Mouse (Mus musculus) thymus, postnatal 10 days (tissue): ENCODE data around the gene Pard3.

Experiments used
- DNase-seq, 2 experiments: peaks; one replicate each; pipeline ENCODE4 v3.0.0; 2021; ENCODE audit warnings: low spot score in 2 of 2

The Pard3 gene

DNA sequence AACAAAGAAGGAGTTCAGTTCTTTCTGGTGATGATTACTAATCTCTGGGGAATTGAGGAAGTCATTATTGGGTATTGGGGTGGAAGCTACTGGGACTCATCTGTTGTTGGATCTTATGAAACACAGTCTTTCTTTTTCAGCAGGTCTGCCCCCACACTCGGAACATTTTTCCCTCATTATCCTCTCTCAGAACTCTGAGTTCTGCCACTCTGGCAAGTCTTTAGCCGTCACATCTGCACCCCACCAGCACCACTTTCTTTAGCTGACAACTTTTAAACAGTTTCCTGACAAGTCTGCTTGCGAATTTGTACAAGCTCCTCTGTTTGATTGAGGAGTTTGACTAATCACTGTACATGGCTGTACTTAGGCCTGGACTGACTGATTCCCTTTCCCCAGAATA is 118.4 kb downstream of the Pard3 start:
- DNase-seq, result no peak

DNA sequence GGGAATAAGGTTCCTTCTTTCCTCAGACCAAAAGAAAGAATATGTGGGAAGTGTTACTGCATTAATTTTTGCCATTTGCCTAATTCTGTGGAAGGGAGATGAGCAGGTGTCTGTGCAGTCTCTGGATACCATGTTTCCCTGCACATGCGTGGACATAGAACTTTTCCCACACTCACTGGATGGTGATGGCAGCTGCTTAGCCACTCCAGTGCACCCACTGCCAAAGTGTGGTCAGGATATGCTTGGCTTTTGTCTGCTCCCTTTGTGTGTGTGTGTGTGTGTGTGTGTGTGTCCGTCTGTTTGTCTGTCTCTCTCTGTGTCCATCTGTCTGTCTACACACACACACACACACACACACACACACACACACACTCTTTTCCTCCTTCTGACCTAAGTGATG is 119.8 kb downstream of the Pard3 start:
- DNase-seq, result no peak

DNA sequence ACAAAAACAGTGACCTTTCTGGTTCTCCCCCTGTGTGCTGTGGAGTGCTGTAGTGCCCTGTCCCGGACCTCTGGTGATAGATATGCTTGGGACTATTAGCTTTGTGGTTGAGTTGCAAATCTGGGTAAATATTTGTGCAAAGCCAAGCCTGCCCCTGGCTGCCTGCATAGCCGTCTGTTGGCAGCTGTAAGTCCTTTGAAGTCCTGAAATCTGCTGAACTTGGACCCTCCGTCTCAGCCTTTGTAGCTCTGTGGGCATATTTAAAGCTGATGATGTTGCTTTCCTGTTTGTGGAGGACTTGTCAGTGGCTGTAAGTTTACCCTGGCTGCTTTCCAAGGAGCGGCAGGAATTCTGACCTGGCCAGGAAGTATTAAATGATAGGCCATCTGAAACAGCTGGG is 120.3 kb downstream of the Pard3 start:
- DNase-seq, result no peak

DNA sequence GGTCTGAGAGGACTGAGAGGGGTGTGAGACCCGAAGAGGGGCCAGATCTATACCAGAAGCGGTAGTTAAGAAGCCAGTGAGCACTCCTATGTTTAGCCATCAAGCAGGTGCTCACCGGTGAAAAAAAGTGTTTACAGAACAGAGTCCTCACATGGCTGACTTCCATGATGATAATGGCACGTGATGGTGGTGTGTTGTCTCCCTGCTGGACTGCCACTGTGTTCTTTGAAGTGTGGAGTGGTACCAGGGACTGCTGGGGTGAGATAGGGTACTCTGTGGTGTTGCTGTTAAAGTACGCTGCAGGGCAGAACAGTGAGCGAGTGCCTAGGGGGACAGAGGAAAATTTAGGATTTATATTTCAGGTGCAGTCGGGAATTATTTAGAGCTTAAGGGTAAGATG is 122.2 kb downstream of the Pard3 start:
- no peak for DNase-seq

DNA sequence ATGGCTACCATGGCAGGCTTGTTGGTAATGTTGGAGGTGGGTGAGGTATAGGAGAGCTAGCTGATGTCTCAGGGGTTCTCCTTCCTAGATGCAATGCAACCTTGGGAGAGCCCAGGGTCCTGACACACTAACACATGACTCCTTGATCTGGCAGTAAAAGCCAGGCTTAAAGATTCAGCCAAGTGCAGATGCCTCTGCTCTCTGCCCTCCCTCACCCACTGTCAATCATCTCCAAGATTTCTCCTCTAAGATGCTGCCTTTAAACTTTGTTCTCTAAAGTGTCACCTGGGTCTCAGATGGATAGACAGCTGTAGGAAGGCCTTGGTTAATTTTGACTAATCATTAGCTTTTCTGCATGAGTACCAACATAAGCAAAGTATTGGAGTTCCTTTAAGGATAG is 125.0 kb downstream of the Pard3 start:
- no peak for DNase-seq

DNA sequence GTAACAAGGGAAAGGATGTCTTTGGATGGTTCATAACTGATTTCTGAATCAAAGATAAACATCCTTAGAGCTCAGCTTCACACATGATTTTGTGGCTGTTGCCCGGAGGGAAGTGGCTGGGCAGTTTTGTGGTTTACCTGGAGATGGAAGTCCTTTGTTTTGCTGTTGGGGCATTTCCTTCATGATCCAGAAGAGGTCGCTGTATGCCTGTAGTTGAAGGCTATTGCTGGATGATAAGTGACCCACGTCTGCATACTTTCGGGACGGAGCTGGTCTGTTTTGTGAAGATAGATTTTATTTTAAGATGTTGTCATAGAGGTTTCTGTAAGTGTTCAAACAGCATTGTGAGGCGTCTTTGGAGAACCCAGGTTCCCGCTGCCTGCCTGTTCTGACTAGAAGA is 126.7 kb downstream of the Pard3 start:
- DNase-seq, result peak in 1 of 2 experiments; percentile 7

DNA sequence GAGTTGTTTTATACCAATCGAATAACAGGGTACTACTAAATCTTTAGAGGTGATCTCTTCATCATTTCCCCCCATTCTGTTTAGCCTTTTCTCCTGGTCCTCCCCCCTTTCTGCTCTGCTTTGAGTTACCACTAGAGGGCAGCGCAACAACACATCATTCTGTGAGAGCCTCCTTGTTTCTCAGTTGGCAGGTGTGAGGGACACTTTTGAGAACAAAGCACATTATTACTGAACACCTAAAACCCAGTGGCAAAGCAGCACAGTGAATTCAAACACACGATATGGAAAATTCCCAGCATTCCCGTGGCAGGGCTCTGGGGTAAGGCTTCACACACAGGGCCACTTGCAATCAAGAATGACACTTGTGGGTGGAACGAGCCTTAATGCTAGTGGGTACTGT is 127.7 kb downstream of the Pard3 start:
- DNase-seq, result peak; percentile 5 to 55

DNA sequence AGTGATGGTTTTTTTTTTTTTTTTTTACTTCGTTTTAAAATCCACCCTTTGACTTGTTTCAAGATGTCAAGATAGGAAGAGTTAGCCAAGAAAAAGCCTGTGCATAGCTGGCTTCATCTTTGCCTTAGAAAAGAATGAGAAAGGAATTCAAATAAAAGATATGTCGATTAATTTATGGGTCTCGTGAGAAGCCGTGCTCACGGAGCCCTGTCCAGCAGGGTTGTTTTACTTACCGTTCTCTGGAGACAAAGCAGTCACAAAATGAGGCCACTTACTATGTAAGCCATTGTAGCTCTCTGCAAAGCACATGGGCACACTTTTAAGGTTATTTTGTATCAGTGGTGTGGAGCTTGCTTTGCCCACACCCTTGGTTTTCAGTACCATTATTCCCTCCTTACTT is 128.1 kb downstream of the Pard3 start:
- DNase-seq, result no peak

DNA sequence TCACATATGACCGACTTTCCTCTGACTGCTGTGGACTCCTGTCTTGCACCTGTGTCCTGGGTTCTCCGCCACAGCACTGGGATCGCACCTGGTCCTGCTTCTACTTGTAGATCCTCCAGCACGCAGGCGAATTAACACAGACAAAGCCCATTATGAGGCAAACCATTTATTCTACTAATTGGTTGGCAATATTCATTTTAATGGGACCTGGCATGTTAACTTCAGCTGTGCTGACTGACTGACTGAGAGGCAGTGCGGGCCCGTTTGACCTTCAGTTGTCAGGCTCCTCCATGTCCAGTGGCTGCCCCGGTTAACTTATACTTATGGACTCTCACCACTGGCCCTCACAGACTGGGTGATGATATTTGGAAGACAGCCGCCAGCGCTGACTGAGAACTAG is 128.6 kb downstream of the Pard3 start:
- DNase-seq, result no peak

DNA sequence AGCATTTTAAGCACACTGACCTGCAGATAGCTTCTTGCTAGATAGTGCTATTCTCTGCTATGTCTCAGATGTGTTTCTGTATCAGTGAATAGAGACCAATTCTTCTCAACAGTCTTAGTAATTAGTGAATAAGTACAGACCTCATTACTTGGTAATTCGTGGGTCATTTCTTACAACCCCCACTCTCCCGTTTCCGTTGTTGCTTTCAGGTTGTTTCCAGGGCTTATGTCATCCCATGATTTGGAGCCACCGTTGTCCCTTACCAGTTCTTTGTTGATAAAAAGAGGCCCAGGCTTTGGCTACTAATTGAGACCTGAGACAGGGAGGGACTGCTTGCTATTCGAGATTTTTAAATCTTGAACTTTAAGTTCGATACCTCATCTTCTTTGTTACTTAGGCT is 129.7 kb downstream of the Pard3 start:
- DNase-seq, result no peak

DNA sequence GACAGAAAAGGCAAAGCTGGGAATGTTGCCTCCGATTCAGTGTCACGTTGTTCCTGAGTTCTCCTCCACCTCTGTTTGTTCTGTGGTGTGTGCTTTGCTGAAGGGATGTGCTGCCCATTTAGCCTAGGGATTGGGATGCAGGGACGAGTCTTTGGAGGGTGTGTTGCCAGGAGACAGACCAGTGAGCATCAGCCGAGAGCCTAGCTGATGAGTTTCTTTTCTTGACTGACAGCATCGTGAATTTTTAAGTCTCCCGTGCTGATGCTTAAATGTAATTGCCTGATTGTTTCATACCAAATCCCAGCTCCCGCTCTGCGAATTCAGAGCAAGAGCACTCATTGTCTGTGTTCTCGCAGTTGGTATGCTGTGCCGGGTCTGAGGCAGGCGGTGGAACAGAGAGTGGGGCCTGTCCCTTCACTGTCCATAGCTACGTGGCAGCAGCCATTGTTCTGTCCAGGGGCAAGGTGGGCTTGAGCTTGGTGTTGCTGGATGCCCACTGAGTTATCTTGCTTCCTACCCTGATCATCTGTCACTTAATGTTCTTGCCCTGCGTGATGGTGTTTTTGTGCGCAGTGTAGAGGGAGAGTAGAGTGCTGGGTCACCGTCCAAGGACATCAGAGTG is 131.2 kb downstream of the Pard3 start:
- DNase-seq, result no peak

DNA sequence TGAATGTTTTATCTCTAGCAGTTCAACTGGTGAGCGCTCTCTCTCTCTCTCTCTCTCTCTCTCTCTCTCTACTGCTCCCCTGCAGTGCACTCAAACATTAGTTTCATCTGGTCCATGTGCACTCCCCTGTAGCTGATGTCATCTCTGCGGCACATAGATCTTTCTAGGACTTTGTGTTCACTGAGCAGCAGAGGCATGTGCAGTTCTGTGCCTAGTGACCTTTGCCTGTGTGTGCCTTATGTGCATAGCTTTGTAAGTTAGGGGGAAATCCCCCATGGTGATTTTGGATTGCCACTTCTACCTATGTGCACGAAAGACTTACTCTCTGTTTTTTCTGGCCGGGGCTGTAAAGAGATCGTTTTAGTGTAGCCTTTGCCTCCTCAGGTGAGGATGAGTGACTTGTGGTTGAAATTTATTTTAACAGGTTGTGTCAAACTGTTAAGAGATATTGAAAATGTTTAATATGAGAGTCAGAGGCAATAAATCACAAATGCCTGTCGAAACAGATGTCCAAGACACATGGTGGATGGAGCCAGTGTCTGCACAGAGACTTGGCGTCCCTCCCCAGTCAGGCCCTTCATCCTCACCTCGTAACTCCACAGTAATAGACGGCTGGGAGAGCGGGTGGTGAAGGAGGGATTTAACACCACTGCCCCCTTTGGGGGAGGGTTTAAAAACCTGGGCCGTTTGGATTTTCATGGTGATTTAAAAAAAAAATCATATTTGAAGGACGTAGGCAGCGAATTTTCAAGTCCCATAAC is 133.0 kb downstream of the Pard3 start:
- no peak for DNase-seq

DNA sequence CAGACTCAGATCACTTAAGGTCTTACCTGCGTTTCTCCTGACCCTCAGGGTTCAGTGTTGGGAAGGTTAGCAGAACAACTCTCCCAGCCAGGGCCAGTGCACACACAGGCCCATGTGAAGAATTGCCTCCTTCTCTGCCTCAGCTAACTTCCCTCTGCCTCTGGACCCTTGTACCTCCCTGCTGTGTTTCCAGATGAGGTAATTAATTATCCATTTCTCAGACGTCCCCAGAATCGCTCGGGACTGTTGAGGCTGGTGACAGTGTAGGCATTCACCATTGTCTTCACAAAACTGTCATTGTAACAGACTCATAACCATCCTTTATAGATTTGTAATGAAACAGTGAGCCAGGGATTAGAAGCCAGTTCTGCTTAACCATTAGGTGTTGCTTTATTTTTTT is 143.8 kb downstream of the Pard3 start:
- DNase-seq, result no peak

DNA sequence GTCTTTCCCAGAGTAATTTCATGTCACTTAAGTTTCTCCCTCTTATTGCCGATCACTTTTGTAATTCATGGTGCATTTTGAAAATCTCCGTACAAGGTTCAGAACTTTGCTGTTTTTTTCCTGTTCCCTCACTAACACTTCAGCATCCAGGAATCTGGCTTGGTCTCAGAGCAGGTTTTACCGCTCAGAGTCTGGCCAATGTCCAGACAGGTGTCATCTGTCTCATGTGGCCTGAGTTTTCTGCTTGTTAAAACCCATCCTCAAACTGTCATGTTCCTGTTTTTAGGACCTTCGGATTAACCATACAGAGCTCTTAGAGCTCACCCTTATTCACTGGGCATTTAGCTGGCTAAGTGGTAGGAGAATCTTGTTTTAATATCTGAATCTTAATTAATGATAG is 146.9 kb downstream of the Pard3 start:
- no peak for DNase-seq

DNA sequence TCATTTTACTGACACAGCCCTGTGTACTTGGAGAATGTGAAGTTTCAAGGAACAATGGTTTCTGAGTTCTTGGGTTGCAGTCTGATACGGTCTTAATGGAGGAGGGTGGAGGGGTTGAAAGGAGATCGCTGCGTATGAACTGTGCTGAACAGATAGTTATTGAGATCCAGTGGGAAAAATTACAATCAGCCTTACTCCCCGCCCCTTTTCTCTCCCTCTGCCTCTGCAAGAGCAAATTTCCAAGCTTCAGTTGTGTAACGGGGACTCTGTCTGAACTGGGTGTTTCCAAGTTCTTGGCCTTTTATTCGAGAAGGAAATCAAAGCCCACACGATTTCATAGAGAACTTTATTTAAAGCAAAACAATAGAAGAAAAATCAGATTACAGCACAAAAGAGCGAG is 150.6 kb downstream of the Pard3 start:
- DNase-seq, result no peak

DNA sequence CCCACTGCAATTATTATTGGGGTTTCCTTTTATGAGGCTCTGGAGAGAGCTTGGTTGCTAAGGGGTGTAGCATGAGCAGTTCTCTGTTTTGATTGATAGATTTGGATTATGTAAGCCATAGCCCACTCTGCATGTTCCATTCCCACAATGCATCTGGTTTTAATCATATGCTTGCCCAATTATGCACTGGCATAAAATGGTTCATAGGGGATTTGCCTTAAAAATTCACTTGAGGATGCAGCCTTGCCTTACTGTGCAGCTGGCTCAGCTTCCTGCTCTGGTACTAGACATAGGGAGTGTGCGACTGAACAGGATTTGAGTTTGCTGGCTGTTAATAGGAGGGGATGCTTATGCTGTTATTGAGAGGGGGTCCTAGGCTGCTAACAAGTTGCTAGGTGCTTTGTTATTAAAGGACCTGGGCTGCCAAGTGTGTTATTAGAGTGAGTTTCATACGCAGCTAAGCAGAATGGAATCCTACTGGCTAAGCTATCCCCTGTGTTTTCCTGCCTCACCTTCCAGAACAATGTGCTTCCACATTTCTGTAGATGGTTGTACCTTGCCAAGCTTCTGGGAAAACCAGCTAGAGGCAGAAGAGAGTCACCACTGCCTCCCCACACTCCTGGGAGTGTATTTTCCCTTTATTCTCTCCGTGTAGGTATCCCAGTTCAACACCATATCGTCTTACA is 151.2 kb downstream of the Pard3 start:
- DNase-seq, result no peak

DNA sequence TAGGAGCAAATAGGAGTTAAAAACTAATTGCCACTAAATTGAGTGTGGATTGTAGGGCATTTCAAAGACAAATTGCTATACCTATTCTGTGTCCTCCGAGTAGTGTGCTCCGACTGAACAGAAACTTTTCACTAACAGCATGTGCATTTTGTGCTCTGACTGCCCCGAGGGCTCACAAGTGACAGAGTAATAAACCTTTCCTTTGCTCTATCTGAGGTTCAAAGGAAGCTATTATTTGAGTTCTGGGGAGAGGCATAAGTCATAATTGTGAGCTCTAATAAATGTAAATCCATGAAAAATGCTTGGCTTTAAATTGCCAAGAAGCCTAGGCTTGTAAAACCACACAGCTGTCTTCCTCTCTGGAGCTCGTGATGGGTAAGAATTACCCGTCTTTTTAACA is 156.5 kb downstream of the Pard3 start:
- DNase-seq, result no peak

DNA sequence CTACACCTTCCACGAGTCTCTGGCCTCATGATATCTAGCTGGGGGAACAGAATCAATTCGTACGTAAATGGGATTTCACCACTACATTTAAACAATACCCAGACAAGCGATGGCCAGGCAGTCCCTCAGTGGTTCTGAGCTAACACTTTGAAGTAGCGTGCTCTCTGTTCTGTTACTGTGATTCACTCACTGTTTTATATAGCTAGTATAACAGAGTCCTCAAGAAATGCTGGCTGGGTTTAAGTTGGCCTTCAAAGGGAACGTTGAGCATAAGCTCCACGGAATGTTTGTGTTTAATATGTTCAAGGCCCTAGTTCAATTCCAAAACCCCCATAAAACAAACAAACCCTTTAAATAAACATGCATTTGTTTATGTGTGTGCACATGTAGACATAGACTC is 156.9 kb downstream of the Pard3 start:
- no peak for DNase-seq

DNA sequence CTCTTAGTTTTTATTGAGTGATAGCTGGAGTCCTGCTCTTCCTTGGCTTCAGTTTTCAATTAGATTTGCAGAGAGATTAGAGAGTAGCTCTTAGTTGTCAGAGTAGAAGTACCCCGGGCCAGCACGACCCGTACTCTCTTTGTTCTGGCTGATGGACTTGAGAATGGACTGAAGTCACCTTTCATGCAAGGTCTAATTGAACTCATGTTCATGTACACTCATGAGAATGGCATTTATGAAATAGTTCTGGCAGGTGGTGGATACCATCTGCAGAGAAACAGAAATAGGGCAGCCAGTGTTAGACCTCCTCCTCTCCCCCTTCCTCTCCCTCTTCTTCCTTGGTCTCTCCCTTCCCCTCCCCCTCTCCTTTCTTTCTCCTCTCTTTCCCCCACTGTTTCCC is 158.7 kb downstream of the Pard3 start:
- DNase-seq, result no peak

DNA sequence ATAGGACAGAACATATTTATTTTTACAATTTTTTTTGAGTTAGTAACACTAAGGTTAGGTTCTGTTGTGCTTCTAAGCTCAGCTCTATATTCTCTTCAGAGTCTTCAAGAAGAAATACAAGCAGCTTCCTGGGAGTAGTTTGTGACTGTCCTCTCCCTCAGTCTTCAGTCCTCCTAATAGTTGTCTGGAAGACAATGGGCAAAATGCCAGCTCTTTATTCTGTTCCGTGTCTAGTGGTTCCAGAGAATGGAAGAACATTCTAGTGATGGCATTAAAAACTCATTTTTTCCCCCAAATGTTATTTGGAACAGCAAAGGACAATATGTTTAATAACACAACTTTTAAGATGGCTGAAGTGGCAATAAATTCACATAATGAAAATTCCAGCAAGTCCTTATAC is 163.3 kb downstream of the Pard3 start:
- DNase-seq, result no peak

DNA sequence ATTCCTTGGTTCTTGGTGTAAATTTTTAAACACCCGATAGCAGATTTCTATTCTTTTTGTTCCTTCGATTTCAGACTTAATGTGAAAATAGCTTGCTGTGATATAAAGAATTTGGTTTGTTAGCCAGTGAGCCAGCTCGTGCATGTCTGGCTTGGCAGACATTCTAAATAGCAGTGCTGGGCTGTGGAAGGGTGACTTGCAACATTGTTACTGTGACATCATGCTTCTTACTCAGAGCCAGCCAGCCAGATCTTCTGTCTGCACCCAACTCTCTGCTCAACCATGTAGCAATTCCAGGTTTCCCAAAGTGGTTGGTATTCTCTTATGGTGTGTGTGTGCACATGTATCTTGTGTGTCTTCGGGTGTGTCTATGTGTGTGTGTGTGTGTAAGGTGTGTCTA is 163.7 kb downstream of the Pard3 start:
- no peak for DNase-seq

DNA sequence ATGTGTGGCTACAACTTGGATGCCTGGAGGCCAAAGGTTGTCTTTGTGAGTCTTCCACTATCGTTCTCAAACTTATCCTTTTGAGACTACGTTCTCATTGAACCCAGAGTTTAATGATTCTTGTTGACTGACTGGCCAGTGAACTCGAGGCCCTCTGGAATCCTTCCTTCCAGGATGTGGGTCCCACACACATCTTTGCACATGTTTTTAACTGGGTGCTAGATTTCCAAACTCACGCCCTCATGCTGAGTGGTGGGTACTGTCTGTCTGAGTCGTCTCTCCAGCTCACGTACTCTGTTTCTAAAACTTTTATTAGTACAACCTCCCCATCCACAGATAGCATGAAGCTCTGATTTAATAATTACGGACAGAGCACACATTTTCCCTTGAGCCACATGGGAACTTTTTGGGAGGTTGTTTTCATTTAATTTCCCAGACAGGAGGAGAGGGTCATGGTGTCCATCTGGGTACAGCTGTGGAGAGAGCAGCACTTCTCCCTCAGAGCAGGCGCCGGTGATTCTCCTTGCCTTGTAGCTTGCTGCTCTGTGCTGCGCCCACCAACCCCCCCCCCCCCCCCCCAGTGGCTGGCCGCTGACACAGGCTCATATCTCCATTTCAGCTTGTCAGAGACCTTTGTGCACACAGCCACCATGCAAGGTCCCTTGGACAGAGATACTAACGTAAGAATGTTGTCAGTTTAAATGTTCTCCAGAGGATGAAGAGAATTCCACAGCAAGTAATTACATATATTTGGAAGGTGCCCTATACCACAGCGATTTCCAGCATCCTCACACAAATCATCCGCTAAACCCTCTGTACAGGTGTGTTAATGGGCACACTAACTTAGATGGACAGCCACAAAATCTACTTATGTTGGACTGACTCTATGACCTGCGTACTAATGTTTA is 165.9 kb downstream of the Pard3 start:
- DNase-seq, result no peak
